Mouse (Mus musculus) hindlimb bud, embryonic 11.5 days (tissue): Measurements from ENCODE around the gene Ampd1.

Source experiments
- DNase-seq: peaks from one replicate; pipeline ENCODE4 v3.0.0-alpha.2; 2012; ENCODE audit warnings: low read depth, low spot score; ENCODE audit errors: extremely low spot score

Ampd1 gene

GRCm38 (mm10) chr3:103147775-103148174 lies 74.0 kb downstream of the Ampd1 start:
- DNase-seq, result no peak

GRCm38 (mm10) chr3:103148941-103149340 lies 75.1 kb downstream of the Ampd1 start:
- DNase-seq, result no peak
